9 mouse cellular contexts compared by ENCODE assay signal in the genomic region with DNA sequence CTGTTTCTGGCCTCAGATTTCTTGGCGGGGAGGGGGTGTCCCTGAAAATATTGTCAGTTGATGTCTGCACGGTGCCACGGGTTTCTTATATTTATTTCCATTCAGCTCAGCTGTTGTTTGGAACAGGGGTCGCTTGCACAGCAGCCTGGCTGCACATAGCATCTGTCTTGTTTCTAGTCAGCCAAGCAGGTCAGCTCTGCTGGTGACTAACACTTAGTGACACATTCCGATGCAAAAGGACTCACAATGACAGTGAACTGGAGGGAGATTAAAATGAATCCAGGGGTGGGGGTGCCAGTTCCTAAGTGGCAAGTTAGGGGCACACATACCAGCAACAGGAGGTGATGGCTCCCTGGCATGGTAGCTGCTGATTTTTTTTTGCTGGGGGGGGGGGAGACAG. TPM values are rescaled to one million over a fixed set of nuclear protein-coding genes. Genes with fewer than 3 reads are reported as not detected.
DNase-seq lines count a peak whose midpoint lies in the region; ATAC-seq and TF ChIP-seq lines count a peak whose summit lies in the region.
"Had no signal": no experiment of that assay in that cellular context is flagged by ENCODE, and none has a peak within 500 bp of the region (broad histone marks: within the 10 kb centered on the region; RNA-seq: fewer than 3 reads in every experiment).

No protein-coding gene starts in this region.

- DNase-seq in intestine, embryonic 14.5 days (ENCODE audit: low spot score) = no peak
- DNase-seq in midbrain, postnatal 0 days (ENCODE audit: low spot score) = peak; percentile 49
- no peak for DNase-seq in adrenal gland, adult 18-20 months (ENCODE audit: low spot score in 2 of 2)
- DNase-seq in right cerebral cortex, postnatal 25 days = no peak
- no peak for DNase-seq in thymus, postnatal 0 days (ENCODE audit: low spot score)
- DNase-seq: layer of hippocampus, adult 9-11 months had no signal

- 13% methylated on average over 5 of the region's 5 CpGs for WGBS in intestine, embryonic 14.5 days
- 24% methylated on average over 5 of the region's 5 CpGs for WGBS in intestine, postnatal 0 days
- WGBS in embryonic facial prominence, embryonic 13.5 days = 3% methylated on average over 5 of the region's 5 CpGs
- 5% methylated on average over 5 of the region's 5 CpGs for WGBS in hindbrain, embryonic 13.5 days
- 5% methylated on average over 5 of the region's 5 CpGs for WGBS in midbrain, postnatal 0 days

- peaks cover 10% of the 10 kb centered on the region; the same call in 1 of the 2 replicates for H3K27me3 ChIP-seq in intestine, embryonic 14.5 days (replicated peaks; ENCODE audit: control insufficient read depth, insufficient read depth, low read length)
- peaks cover 11% of the 10 kb centered on the region for H3K27me3 ChIP-seq in intestine, postnatal 0 days (replicated peaks; ENCODE audit: control insufficient read depth, insufficient read depth, low read length)
- H3K27me3 ChIP-seq in embryonic facial prominence, embryonic 13.5 days = peaks cover 38% of the 10 kb centered on the region
- H3K27me3 ChIP-seq in hindbrain, embryonic 13.5 days = peaks cover 14% of the 10 kb centered on the region; the same call in 1 of the 2 replicates
- H3K27me3 ChIP-seq in midbrain, postnatal 0 days (ENCODE audit: insufficient read depth, low read length) = no peaks in the 10 kb centered on the region

- H3K4me1 ChIP-seq in intestine, embryonic 14.5 days (replicated peaks; ENCODE audit: control insufficient read depth, insufficient read depth, low read length) = peaks cover 6% of the 10 kb centered on the region
- H3K4me1 ChIP-seq in intestine, postnatal 0 days (replicated peaks; ENCODE audit: control insufficient read depth, insufficient read depth, low read length) = no peaks in the 10 kb centered on the region
- peaks cover 14% of the 10 kb centered on the region for H3K4me1 ChIP-seq in embryonic facial prominence, embryonic 13.5 days
- peaks cover 57% of the 10 kb centered on the region for H3K4me1 ChIP-seq in hindbrain, embryonic 13.5 days (replicated peaks)
- peaks cover 34% of the 10 kb centered on the region; the same call in 1 of the 2 replicates for H3K4me1 ChIP-seq in midbrain, postnatal 0 days (ENCODE audit: insufficient read depth, low read length)

- no peak for ATAC-seq in intestine, embryonic 14.5 days (replicated peaks; ENCODE audit: low FRiP score, low TSS enrichment, low read depth)
- ATAC-seq in intestine, postnatal 0 days = no peak
- no peak for ATAC-seq in embryonic facial prominence, embryonic 13.5 days (ENCODE audit: insufficient number of reproducible peaks, insufficient read depth, low FRiP score, low TSS enrichment, low read depth)
- no peak for ATAC-seq in hindbrain, embryonic 13.5 days (ENCODE audit: low FRiP score)
- ATAC-seq in midbrain, postnatal 0 days (ENCODE audit: low FRiP score) = no peak

- H3K27ac ChIP-seq in intestine, embryonic 14.5 days (ENCODE audit: low read depth) = no peak overlapping the region
- no peak overlapping the region for H3K27ac ChIP-seq in intestine, postnatal 0 days (ENCODE audit: low read depth, low read length)
- H3K27ac ChIP-seq in embryonic facial prominence, embryonic 13.5 days = no peak overlapping the region
- peak overlapping the region; percentile 90 for H3K27ac ChIP-seq in hindbrain, embryonic 13.5 days
- H3K27ac ChIP-seq in midbrain, postnatal 0 days (ENCODE audit: low read depth, low read length) = peak overlapping the region; percentile 84

- H3K9me3 ChIP-seq in intestine, embryonic 14.5 days (ENCODE audit: control insufficient read depth, low read length) = no peaks in the 10 kb centered on the region
- H3K9me3 ChIP-seq in intestine, postnatal 0 days (ENCODE audit: control insufficient read depth) = no peaks in the 10 kb centered on the region
- H3K9me3 ChIP-seq in embryonic facial prominence, embryonic 13.5 days = no peaks in the 10 kb centered on the region
- H3K9me3 ChIP-seq in hindbrain, embryonic 13.5 days = no peaks in the 10 kb centered on the region
- H3K9me3 ChIP-seq in midbrain, postnatal 0 days (ENCODE audit: low read length) = no peaks in the 10 kb centered on the region

- H3K9ac ChIP-seq in intestine, embryonic 14.5 days (ENCODE audit: low read length) = no peak overlapping the region
- no peak overlapping the region for H3K9ac ChIP-seq in intestine, postnatal 0 days (ENCODE audit: low read depth, low read length)
- no peak overlapping the region for H3K9ac ChIP-seq in embryonic facial prominence, embryonic 13.5 days
- peak overlapping the region; percentile 75 for H3K9ac ChIP-seq in hindbrain, embryonic 13.5 days
- peak overlapping the region; percentile 74 for H3K9ac ChIP-seq in midbrain, postnatal 0 days (replicated peaks; ENCODE audit: low read length, poor library complexity, severe bottlenecking)

- TF ChIP-seq CTCF in intestine, postnatal 0 days (IDR thresholded peaks at IDR 0.05; ENCODE audit: low read depth) = no peak
- no peak for TF ChIP-seq CTCF in midbrain, postnatal 0 days (IDR thresholded peaks at IDR 0.05)

- H3K36me3 ChIP-seq in intestine, embryonic 14.5 days (ENCODE audit: control insufficient read depth, insufficient read depth, low read length) = no peaks in the 10 kb centered on the region
- no peaks in the 10 kb centered on the region for H3K36me3 ChIP-seq in intestine, postnatal 0 days (ENCODE audit: control insufficient read depth, insufficient read depth)
- H3K36me3 ChIP-seq in embryonic facial prominence, embryonic 13.5 days = no peaks in the 10 kb centered on the region
- no peaks in the 10 kb centered on the region for H3K36me3 ChIP-seq in hindbrain, embryonic 13.5 days
- no peaks in the 10 kb centered on the region for H3K36me3 ChIP-seq in midbrain, postnatal 0 days (ENCODE audit: insufficient read depth, low read length)

- 0 out of 2 replicates have a peak overlapping the region, but pooled peaks have one; percentile 24 for H3K4me3 ChIP-seq in intestine, embryonic 14.5 days (ENCODE audit: low read depth, low read length)
- H3K4me3 ChIP-seq in intestine, postnatal 0 days (ENCODE audit: low read depth, low read length) = no peak overlapping the region
- peak overlapping the region; percentile 43 for H3K4me3 ChIP-seq in embryonic facial prominence, embryonic 13.5 days
- peak overlapping the region; percentile 51 for H3K4me3 ChIP-seq in hindbrain, embryonic 13.5 days
- peak overlapping the region; percentile 53 for H3K4me3 ChIP-seq in midbrain, postnatal 0 days (ENCODE audit: low read depth, low read length)

- H3K4me2 ChIP-seq in intestine, embryonic 14.5 days (ENCODE audit: low read length) = peak overlapping the region; percentile 52; the same call in 1 of the 2 replicates
- no peak overlapping the region; the same call in 1 of the 2 replicates for H3K4me2 ChIP-seq in intestine, postnatal 0 days (replicated peaks; ENCODE audit: low read depth)
- H3K4me2 ChIP-seq in embryonic facial prominence, embryonic 13.5 days = peak overlapping the region; percentile 84
- H3K4me2 ChIP-seq in hindbrain, embryonic 13.5 days = peak overlapping the region; percentile 73
- peak overlapping the region; percentile 78 for H3K4me2 ChIP-seq in midbrain, postnatal 0 days (ENCODE audit: low read depth, low read length, poor library complexity, severe bottlenecking)

RNA-seq across cellular contexts. Expression of a gene that starts 0.8 kb away (rescaled TPM):
- 0.04 and 0.46 TPM in 2 replicates for polyA plus RNA-seq in intestine, embryonic 14.5 days (2014; fragmentation: Nextera tagmentation; extraction: Ambion mirVana)
- polyA plus RNA-seq in intestine, postnatal 0 days (2015; fragmentation: Nextera tagmentation; extraction: Ambion mirVana) = 0.07 and 0.17 TPM in 2 replicates
- polyA plus RNA-seq in embryonic facial prominence, embryonic 13.5 days (2015; fragmentation: Nextera tagmentation; extraction: Ambion mirVana) = 0.63 and 0.65 TPM in 2 replicates
- polyA plus RNA-seq in hindbrain, embryonic 13.5 days (2015; fragmentation: Nextera tagmentation; extraction: Ambion mirVana) = 24.4 and 26.4 TPM in 2 replicates
- total RNA-seq in midbrain, postnatal 0 days (2014; rRNA removed) = 40.7 and 68.0 TPM in 2 replicates
- polyA plus RNA-seq in midbrain, postnatal 0 days (2015; fragmentation: Nextera tagmentation; extraction: Ambion mirVana) = 31.1 and 32.1 TPM in 2 replicates
- total RNA-seq in adrenal gland, adult 18-20 months (2021) = not detected
- polyA plus RNA-seq in thymus, postnatal 0 days (2015; fragmentation: Nextera tagmentation; extraction: Ambion mirVana) = 0.14 and 0.35 TPM in 2 replicates

Comparison
In these comparisons a context has a peak if more than half of its experiments do, and no peak if none do; other contexts are left out.
1. H3K27ac ChIP-seq: peak in hindbrain, embryonic 13.5 days (single experiment) and midbrain, postnatal 0 days (single experiment); none in intestine, embryonic 14.5 days (single experiment), intestine, postnatal 0 days (single experiment) and embryonic facial prominence, embryonic 13.5 days (single experiment).
2. H3K9ac ChIP-seq: peak in hindbrain, embryonic 13.5 days (single experiment) and midbrain, postnatal 0 days (single experiment); none in intestine, embryonic 14.5 days (single experiment), intestine, postnatal 0 days (single experiment) and embryonic facial prominence, embryonic 13.5 days (single experiment).
3. RNA of a gene that starts 0.8 kb away (polyA plus RNA-seq): 31.1 to 32.1 TPM in midbrain, postnatal 0 days and 24.4 to 26.4 TPM in hindbrain, embryonic 13.5 days; 0.63 to 0.65 TPM in embryonic facial prominence, embryonic 13.5 days, 0.14 to 0.35 TPM in thymus, postnatal 0 days, 0.07 to 0.17 TPM in intestine, postnatal 0 days and 0.04 to 0.46 TPM in intestine, embryonic 14.5 days; every median in the first group is over 10 times any median in the second.